ENCODE assay signal across 8 mouse cellular contexts in the genomic region with DNA sequence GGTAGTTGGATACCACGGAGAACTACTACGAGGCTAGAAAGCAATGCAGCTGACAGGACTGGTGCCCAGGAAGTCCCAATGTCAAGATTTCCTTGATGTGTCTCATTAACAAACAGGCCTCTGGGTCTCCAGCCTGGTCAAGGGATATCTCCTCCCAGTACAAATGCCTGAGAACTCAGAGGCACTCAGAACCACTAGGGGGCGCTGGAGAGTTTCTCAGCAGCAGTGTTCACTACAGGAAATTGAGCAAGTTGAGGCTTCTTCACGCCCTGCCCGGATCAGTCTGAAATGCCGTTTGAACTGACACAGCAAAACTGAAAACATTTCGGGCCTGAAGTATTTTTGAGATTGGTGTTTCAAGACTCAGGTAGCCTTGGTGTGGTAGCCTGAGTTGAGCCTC. TPM values are rescaled to one million over a fixed set of nuclear protein-coding genes. Genes with fewer than 3 reads are reported as not detected.
DNase-seq lines count a peak whose midpoint lies in the region; ATAC-seq and TF ChIP-seq lines count a peak whose summit lies in the region.

No protein-coding gene starts in this region.

- H3K9ac ChIP-seq in kidney, embryonic 15.5 days: no peak overlapping the region

- DNase-seq in kidney, adult 11 months: peak; percentile 59
- peak; percentile 92 to 94 for DNase-seq in cerebellum, postnatal 4 days (ENCODE audit: low spot score in 2 of 2)
- DNase-seq in gastrocnemius, adult 2 months: peak; percentile 92
- DNase-seq in induced T-regulatory cell, adult 2 months (ENCODE audit: low read depth): peak; percentile 83
- DNase-seq in left cerebral cortex, postnatal 4 days: peak; percentile 93
- peak; percentile 61 for DNase-seq in naive thymus-derived CD4-positive, alpha-beta T cell, adult 2 months (ENCODE audit: low read depth)
- peak; percentile 59 for DNase-seq in splenic B cell, adult 2 months (ENCODE audit: low read depth, low spot score)

- peak; percentile 96 for TF ChIP-seq CTCF in gastrocnemius, adult 2 months (IDR thresholded peaks at IDR 0.05)

- no peak for ATAC-seq in kidney, embryonic 15.5 days (replicated peaks; ENCODE audit: low FRiP score)

- no peak overlapping the region for H3K4me3 ChIP-seq in kidney, embryonic 15.5 days (replicated peaks)
- no peak overlapping the region for H3K4me3 ChIP-seq in gastrocnemius, adult 2 months

- no peak overlapping the region for H3K4me2 ChIP-seq in kidney, embryonic 15.5 days

- no peaks in the 10 kb centered on the region for H3K36me3 ChIP-seq in kidney, embryonic 15.5 days
- H3K36me3 ChIP-seq in splenic B cell, adult 2 months (ENCODE audit: control insufficient read depth, insufficient read depth, low read length, poor library complexity, severe bottlenecking): no peaks in the 10 kb centered on the region

- peaks cover 44% of the 10 kb centered on the region for H3K4me1 ChIP-seq in kidney, embryonic 15.5 days

- WGBS in kidney, embryonic 15.5 days: 3% methylated on average over 7 of the region's 7 CpGs

- intact Hi-C loops in gastrocnemius, adult 2 months (cut with DNase I): loop anchor here (1.0 to 5.0 kb wide), 3 partner anchors 72 to 122 kb away; no protein-coding TSS in a partner anchor
- intact Hi-C loops in left cerebral cortex, postnatal 4 days (cut with DNase I): loop anchor here (2.0 to 5.0 kb wide), 2 partner anchors 122 to 202 kb away; no protein-coding TSS in a partner anchor

- no peaks in the 10 kb centered on the region for H3K9me3 ChIP-seq in kidney, embryonic 15.5 days (replicated peaks)

- H3K27ac ChIP-seq in kidney, embryonic 15.5 days: no peak overlapping the region
- no peak overlapping the region for H3K27ac ChIP-seq in gastrocnemius, adult 2 months

- peaks cover 66% of the 10 kb centered on the region for H3K27me3 ChIP-seq in kidney, embryonic 15.5 days
- no peaks in the 10 kb centered on the region; the same call in 1 of the 2 replicates for H3K27me3 ChIP-seq in splenic B cell, adult 2 months (ENCODE audit: control insufficient read depth, insufficient read depth, low read length, poor library complexity, severe bottlenecking)

RNA-seq across cellular contexts. Expression of gene Col13a1, which starts 1.5 kb away (rescaled TPM):
- 6.0 and 6.8 TPM in 2 replicates for polyA plus RNA-seq in kidney, embryonic 15.5 days (2015; fragmentation: Nextera tagmentation; extraction: Ambion mirVana)
- 1 to 10 TPM in 1 of 2 experiments, under 1 TPM in 1; 0.94 to 1.4 TPM for total RNA-seq in gastrocnemius, adult 2 months (2021)
- 1 to 10 TPM; 2.1 to 2.4 TPM for total RNA-seq in left cerebral cortex, postnatal 4 days (2021)
